Mouse (Mus musculus) brown adipose tissue, adult 24 weeks (tissue): ENCODE results near the gene Sez6. TPM values are rescaled to one million over a fixed set of nuclear protein-coding genes. Genes with fewer than 3 reads are reported as not detected.

Experiments used
- H3K27ac ChIP-seq: fragments of 200-500 bp; replicated peaks from 2 replicates; pipeline ENCODE4 v1.5.1; 2012; ENCODE audit warnings: low read depth, mild to moderate bottlenecking, low read length
- H3K4me1 ChIP-seq: fragments of 200-500 bp; 2 replicates; pipeline ENCODE4 v1.6.1; 2012; ENCODE audit warnings: low read length, mixed read lengths; ENCODE audit not compliant: control insufficient read depth, insufficient read depth, insufficient read length
- H3K4me3 ChIP-seq: fragments of 200-500 bp; 2 replicates; pipeline ENCODE4 v1.5.1; 2012; ENCODE audit warnings: low read depth, mild to moderate bottlenecking, low read length, moderate library complexity; ENCODE audit not compliant: insufficient read depth
- polyA plus RNA-seq: library from polyadenylated mRNA; stranded (reverse); fragments of >200 nt; gene quantifications from 2 replicates; pipeline ENCODE4 v1.2.4, GENCODE M21; 2012; ENCODE audit not compliant: missing spikeins, insufficient read depth, insufficient read length

Gene Sez6
- polyA plus RNA-seq, 1 experiment, result 0.44 TPM

DNA sequence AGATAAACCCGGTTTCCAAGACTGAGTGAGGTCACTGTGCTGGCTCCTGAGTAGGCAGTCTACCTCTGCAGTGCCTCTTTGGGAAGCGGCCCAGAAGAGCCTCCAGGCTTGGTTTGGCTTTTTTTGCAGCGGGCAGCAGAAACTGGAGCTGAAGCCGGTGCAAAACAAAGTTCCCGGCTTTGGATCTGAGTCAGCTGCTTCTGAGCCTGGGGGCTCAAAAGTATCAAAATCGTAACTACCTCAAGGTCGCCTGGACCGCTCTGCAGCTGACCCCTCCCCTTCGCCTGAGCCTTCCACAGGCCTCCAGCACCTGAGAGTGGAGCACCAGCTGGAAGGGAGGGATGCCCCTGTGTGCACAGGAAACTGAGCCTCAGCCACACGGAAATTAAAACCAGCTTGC, 13.4 kb upstream of the Sez6 start:
- no peaks in the 10 kb centered on the region for H3K4me1 ChIP-seq
- no peak overlapping the region for H3K27ac ChIP-seq
- H3K4me3 ChIP-seq, result no peak overlapping the region

DNA sequence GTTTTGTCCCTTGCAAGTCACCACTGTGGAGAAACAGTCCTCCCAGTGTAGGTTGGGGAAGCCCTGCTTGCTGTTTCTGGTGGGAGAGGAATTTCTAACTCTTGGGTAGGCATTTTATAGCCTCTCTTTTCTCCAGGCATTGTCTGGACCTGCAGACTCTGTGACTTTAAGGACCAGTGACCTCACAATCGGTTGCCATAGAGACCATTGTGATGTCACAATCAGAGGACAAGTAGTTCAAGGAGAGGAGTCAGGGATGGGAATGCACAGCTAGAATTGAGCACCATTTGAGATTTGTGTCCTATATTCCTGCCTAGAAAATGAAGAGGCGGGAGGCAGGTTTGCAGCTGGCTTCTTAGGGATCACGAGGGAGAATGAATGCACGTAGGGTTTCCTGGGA, 7.3 kb upstream of the Sez6 start:
- Histone ChIP-seq H3K4me1 (no peaks in the 10 kb centered on the region), H3K4me3 (no peak overlapping the region)

DNA sequence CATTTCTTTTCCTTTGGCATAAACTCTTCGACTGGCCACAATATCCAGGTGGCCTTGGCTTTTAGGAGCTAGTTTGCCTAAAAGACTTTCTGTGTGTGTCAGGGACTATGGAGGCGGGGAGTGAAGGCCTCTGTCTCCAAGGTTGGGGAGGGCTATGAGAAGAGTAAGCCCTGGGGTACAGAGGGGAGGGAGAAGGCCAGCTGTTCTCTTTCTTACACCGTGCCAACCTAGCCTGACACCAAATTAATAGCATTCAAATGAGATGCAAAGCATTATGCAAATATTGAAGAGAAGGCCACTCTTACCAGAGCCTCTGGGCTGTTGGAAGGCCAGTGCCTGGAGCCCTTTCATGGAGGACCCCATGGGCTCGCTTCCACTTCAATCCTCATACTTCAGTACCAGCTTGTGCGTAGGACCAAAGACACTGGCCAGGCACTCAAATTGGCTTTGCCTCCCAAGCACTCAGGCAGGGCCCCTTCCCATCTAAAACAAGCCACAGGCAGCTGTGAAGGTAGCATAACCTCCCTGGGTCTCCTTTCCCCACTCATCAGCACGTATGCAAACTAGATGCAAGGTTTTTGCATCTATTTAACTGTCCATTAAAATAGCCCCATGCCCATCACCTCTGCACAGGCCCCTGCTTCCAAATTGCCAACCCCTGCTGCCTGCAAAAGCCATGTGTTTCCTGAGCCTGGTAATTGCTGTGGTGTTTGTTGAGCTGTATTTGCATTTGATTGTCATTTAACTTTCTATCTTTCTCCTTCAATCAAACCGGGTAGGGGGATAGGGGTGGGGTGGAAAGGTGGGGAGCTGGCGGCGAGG, 4.6 kb upstream of the Sez6 start:
- no peak overlapping the region for H3K27ac ChIP-seq
- no peaks in the 10 kb centered on the region for H3K4me1 ChIP-seq
- H3K4me3 ChIP-seq, result no peak overlapping the region

More for the DNA sequence above, 7.3 kb upstream of the Sez6 start:
- no peak overlapping the region for H3K27ac ChIP-seq

DNA sequence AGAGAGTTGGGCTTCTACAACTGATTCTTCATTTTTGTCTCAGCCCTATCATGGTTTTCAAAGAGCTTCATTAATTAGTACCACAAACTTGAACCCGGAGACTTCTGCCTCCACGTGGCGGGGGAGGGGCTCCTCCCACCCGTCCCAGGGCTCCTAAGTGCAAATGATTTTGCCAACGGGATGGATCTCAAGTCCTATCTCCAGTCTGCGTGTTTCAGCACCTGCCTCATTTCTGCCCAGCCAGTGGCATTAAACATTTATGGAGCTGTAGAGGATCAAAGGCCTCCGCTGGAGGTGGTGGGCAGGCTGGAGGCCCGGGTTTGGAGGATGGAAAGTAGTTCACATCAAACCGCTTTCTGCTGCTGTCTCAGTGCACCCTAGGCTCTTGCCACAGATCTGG, 3.9 kb upstream of the Sez6 start:
- Histone ChIP-seq H3K27ac (no peak overlapping the region), H3K4me3 (no peak overlapping the region), H3K4me1 (peaks cover 2% of the 10 kb centered on the region; the same call in 1 of the 2 replicates)

DNA sequence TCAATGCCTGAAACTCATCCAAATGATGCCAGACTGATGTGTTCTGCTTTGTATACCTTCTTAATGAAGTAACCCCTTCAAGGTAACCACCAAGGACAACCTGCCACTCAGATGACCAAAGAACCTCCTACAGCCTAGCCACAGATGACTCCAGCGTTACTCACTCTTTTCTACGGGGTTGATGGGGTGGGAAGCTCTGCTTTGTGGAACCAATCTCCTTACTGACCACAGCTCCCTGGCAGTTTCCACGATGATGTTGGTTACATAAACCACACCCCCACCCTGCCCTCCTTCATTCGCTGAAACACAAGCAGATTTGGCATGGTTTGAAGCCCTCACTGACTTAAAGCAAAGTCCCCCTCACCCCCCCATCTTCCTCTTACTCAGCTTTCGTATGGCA, 2.8 kb upstream of the Sez6 start:
- no peak overlapping the region for H3K27ac ChIP-seq

DNA sequence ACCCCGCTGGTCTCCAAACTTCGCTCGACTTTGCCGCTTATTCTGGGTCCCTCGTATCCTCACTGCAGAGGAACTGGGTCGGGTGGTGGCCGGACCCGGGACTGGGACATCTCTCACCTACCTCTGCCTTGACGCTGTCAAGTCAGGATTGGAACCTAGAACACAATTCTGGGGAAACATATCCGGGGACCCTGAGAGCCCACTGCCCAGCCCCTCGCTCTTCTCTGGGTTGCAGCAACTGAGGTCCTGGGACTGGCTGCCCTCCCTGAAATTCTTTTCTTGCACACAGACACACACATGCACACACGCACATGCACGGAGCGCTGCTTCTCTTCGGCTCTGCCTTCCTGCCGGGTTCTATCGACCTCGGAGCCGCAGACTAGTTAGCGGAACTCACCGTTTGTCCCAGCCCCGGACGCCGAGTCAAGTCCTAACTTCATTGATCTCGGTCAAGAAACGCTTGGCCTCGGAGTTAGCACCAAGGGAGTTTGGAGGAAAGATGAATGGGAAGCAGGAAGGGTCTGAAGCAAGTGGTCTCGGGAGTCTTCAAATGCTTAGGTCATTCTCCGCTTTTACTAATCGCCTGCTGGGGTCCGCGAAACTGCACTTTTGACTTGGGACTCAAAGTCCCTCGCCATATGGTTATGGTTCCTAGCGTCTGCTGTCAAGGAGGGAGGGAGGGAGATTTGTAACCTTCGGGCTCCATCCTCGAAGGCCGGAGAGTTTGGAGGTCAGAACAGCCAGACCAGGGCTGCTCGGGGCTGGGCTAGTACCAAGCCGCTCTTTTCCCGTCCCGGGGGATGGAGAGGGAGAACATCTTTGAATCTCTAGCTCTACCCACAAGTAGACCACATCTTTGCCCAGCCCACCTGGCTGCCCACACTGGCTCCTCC, 1.2 kb downstream of the Sez6 start:
- Histone ChIP-seq H3K4me1 (peaks cover 2% of the 10 kb centered on the region; the same call in 1 of the 2 replicates), H3K27ac (no peak overlapping the region), H3K4me3 (no peak overlapping the region)

More for the DNA sequence above, 2.8 kb upstream of the Sez6 start:
- peaks cover 2% of the 10 kb centered on the region; the same call in 1 of the 2 replicates for H3K4me1 ChIP-seq
- no peak overlapping the region for H3K4me3 ChIP-seq

DNA sequence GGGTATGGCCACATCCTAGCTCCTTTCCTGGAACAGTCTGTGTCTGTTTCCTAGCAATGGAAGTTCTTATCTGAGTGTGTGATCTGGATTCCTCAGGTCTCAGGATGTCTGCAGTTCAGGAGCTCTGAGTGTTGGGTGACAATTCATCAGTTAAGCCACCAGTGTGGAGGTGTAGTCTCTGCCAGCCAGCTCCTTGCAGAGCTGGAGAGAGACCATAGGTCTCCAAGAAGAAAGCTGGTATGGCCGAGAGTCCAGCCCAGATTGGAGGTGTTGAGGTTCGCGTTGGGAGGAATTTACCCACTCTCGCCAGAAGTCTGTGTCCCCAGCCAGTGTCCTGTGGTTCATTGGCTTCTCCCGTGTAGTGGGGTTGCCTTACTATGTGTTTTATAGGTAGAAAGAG, 2.0 kb downstream of the Sez6 start:
- no peak overlapping the region for H3K4me3 ChIP-seq
- peaks cover 2% of the 10 kb centered on the region; the same call in 1 of the 2 replicates for H3K4me1 ChIP-seq
- no peak overlapping the region for H3K27ac ChIP-seq

DNA sequence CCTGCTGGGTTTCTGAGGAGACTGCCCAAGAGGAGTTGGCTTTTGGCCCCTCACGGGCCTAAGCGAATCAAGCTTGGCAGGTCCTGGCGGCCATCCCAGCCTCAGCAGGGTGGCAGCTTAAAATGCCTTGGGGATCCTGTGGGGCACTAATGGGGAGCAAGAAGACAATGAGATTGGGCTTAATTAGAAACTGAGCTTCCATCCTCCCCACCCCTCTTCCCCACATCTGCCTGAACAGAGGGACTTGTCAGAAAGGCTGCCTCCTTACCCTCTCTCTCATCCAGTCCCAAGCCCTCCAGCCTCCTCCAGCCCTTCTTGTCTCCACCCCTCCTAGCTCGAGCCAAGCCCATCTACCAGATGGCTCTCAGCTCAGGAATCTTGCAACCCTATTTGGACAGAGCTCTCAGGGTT, 3.5 kb downstream of the Sez6 start:
- Histone ChIP-seq H3K27ac (no peak overlapping the region), H3K4me3 (no peak overlapping the region), H3K4me1 (peaks cover 2% of the 10 kb centered on the region; the same call in 1 of the 2 replicates)

DNA sequence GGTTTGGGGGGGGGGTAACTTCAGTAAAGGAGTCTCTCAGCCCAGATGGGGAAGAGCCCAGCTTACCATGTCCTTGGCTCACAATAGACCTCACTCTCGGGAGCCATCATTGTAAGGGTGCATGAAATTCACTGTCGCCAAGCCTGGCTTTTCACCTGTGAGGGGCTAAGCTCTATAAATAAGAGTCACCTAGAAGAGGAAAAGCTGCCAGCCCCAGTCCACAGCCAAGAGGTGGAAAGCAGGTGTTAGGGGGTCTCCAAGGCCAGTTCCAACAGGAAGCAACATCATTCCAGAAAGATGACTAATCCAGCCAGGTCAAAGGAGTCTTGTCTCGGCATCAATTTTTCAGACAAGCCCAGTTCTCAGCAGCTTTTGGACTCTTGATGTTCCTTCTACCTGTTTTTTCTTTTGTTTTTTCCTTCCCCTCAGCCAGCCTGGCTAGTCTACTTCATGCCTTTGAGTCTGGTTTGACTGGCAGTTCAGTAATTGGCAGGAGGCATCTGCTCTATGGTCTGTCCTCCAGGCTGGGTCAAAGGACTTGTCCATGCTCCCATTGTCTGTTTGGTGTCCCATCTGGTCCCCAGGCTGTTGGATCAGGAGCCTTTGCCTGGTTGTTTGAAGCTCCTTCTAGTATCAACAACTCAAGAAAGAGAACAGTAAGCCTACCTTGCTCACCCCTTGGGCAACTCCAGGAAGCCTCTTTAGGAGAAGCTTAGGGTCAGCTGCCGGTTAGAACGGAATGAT, 4.1 kb downstream of the Sez6 start:
- no peak overlapping the region for H3K27ac ChIP-seq
- H3K4me3 ChIP-seq, result no peak overlapping the region
- peaks cover 2% of the 10 kb centered on the region; the same call in 1 of the 2 replicates for H3K4me1 ChIP-seq

DNA sequence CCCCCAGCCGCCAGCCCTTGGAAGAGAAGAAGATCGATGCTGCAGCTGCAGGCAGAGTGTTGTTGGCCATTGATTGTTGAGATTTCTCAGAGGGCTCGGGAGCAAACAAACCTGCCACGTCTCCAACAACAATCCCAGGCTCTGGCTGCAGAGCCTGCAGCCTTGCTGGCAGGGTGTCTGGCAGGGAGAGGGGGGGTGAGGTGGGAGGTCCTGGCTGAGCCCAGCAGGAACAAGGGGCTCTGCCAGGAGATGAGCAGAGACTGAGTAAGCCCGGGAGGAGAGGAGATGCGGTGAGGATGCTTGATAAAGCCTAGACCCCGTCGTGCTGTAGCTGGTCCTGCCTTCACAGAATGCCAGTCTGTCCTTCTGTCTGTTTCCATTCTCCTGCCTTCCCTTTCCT, 6.2 kb downstream of the Sez6 start:
- H3K27ac ChIP-seq, result no peak overlapping the region
- no peaks in the 10 kb centered on the region for H3K4me1 ChIP-seq
- no peak overlapping the region for H3K4me3 ChIP-seq

DNA sequence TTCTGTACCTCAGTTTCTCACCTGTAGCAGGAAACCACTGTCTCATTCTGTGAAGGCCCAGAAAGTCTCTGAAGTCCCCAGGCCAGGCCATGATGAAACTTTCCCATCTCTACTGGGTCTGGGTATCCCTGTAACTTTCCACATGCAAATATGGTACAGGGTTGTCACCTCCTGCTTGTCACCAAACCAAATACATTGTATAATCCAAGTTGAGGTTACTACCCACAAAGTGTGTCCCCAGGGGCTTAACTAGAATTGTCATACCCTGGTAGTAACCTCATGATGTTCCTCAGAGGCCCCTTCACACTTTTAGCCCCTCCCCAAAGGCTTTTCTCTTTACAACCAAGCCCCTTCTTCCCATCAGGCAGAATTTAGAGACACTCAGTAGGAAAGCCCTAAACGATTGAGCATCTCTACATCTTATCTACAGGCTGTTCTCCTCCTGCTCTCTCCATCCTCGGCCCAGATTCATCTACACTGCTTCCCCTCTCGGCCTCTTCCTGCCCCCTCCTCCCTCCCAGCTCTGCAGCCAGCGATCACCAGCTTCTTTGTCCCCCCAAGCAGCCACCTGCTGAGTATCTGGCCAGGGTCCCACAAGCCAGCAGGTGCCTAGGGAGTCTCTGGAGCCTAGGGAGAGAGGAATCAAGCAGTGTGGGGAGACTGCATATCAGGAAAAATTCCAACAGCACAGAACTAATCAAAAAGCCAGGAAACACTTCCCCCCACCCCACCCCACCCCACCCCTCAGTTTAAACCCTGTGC, 7.2 kb downstream of the Sez6 start:
- Histone ChIP-seq H3K4me3 (no peak overlapping the region), H3K27ac (no peak overlapping the region)

DNA sequence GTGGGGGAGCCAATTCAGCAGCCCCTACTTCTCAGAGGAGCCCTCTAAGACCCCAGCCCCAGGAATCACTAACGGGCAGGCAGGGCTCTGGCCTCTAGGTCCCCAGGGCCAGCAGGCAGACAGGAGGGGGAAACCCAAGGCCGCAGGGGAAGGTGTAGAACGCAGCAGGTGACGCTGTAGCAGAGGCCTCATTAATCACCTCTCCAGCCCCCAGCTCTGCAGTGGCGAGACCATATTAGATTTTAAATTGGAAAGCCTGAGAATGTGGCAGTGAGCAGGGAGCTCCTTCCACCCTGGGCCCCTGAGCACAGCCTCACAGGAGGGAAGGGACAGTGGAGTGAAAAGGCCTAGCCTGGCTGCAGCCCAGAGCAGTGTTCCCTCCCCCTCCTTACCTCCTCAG, 11.6 kb downstream of the Sez6 start:
- Histone ChIP-seq H3K4me1 (no peaks in the 10 kb centered on the region), H3K27ac (no peak overlapping the region), H3K4me3 (no peak overlapping the region)

More for the DNA sequence above, 7.2 kb downstream of the Sez6 start:
- H3K4me1 ChIP-seq, result no peaks in the 10 kb centered on the region

DNA sequence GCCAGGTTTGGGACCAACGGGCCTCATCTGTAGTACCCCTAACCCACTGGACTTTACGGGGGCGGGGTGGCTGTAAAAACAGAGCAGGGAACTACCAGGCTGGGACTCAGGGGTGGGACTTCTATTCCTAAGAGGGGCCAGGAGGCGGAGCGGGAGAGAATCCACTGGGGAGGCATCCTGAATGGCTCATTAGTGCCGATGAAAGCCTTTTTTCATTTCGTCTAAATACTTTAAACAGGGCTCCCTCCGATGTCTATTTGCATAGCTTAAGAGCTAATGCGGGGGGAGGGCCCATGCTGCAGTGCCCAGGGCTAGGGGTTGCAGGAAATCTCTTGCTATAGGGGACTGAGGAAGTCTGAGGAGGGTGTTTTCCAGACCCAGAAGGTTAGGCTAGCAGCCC, 17.3 kb downstream of the Sez6 start:
- Histone ChIP-seq H3K4me1 (no peaks in the 10 kb centered on the region), H3K27ac (no peak overlapping the region), H3K4me3 (no peak overlapping the region)

DNA sequence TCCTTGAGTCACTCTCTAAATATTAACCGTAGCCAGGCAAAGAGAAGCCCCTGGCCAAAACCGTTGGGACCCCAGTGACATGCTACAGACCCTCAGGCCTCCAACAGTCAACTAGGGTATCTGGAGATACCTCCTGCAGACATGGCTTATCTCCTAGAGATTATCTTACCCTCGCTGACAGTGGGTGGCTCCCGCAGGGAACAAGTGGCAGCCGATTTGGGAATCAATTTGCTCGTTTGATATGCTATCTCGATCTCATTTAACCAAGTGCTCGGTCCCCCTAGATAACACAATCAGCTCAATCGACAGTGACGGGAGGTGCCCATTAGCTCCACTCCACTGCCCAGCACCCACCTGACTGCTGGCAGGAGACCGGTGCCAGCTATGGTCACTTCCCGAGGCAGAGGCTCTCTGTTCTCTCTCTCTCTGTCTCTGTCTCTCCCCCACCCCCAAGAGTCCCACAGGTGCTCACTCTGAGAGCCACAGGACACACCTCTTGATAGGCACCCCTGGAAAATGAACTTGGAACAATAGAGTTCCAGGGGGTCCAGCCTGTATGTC, 19.6 kb downstream of the Sez6 start:
- H3K4me1 ChIP-seq, result no peaks in the 10 kb centered on the region
- no peak overlapping the region for H3K4me3 ChIP-seq
- no peak overlapping the region for H3K27ac ChIP-seq
